Mouse (Mus musculus) heart, adult 2 months (tissue): Measurements from ENCODE around the gene Gm11444.

Experiments used
- CTCF ChIP-seq: fragments of 200-600 bp; IDR thresholded peaks from 2 replicates; pipeline ENCODE4 v1.8.1; 2022; ENCODE audit warnings: antibody characterized with exemption, mild to moderate bottlenecking, moderate library complexity
- EP300 ChIP-seq: fragments of 200-500 bp; IDR thresholded peaks from 2 replicates; pipeline ENCODE4 v1.6.1; 2011; ENCODE audit warnings: low read depth, low read length, control low read depth; ENCODE audit not compliant: insufficient read depth
- POLR2A ChIP-seq: fragments of 200-500 bp; IDR thresholded peaks from 2 replicates; pipeline ENCODE4 v1.6.1; 2011; ENCODE audit warnings: mild to moderate bottlenecking, low read depth, low read length, control low read depth; ENCODE audit not compliant: insufficient read depth

- TF ChIP-seq CTCF (no peak), POLR2A (no peak), EP300 (no peak)
Observed at GRCm38 (mm10) chr11:85844971-85845370, 5.2 kb downstream of the Gm11444 start.
